Mouse (Mus musculus): ENCODE results near the gene Tmem176b. TPM values are rescaled to one million over a fixed set of nuclear protein-coding genes. Genes with fewer than 3 reads are reported as not detected.
A peak's percentile ranks its signal among the peaks of the same experiment; 100 is the strongest.

Gene Tmem176b
- polyA plus RNA-seq, 1 experiment from 2014 or later, result 414 TPM

DNA sequence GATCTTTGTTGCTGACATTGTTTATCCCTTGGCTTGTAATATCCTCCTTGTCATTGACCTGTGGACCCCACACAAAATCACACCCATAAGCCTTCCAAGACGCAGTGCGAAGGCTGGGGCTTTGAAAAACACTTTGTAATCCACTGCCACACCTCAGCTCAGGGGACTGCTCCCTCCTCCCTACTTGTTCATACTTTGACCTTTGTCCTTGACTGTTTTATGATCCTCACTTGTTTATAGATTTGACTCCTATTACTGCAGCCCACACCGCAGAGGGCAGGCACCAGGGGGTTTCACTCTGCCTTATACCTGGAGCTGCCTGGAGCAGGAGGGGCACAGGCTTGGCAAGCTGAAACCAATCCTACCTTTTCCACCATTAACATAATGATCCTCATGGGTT, 23.4 kb upstream of the Tmem176b start:
- peaks cover 20% of the 10 kb centered on the region for H3K4me1 ChIP-seq (ENCODE audit: control insufficient read depth, insufficient read depth, low read length)
- H3K4me2 ChIP-seq (ENCODE audit: low read depth, low read length), result peak overlapping the region; percentile 33
- 32% methylated on average over 3 of the region's 3 CpGs for WGBS
- H3K9ac ChIP-seq (ENCODE audit: low read depth, low read length), result no peak overlapping the region
- H3K4me3 ChIP-seq (ENCODE audit: low read length), result no peak overlapping the region
- H3K36me3 ChIP-seq (ENCODE audit: control insufficient read depth, insufficient read depth, low read length), result no peaks in the 10 kb centered on the region
- peak; percentile 86 for ATAC-seq
- H3K27me3 ChIP-seq (replicated peaks; ENCODE audit: control insufficient read depth, insufficient read depth, low read length), result no peaks in the 10 kb centered on the region
- H3K27ac ChIP-seq (ENCODE audit: low read length), result peak overlapping the region; percentile 94
- H3K9me3 ChIP-seq (ENCODE audit: control insufficient read depth, low read length), result no peaks in the 10 kb centered on the region

GRCm38 (mm10) chr6:48864181-48864580, 22.9 kb upstream of the Tmem176b start:
- Histone ChIP-seq H3K4me2 (ENCODE audit: low read depth, low read length) (no peak overlapping the region), H3K27ac (ENCODE audit: low read length) (peak overlapping the region; percentile 94), H3K9me3 (ENCODE audit: control insufficient read depth, low read length) (no peaks in the 10 kb centered on the region), H3K4me3 (ENCODE audit: low read length) (no peak overlapping the region), H3K36me3 (ENCODE audit: control insufficient read depth, insufficient read depth, low read length) (no peaks in the 10 kb centered on the region), H3K27me3 (replicated peaks; ENCODE audit: control insufficient read depth, insufficient read depth, low read length) (no peaks in the 10 kb centered on the region), H3K4me1 (ENCODE audit: control insufficient read depth, insufficient read depth, low read length) (peaks cover 20% of the 10 kb centered on the region), H3K9ac (ENCODE audit: low read depth, low read length) (0 out of 2 replicates have a peak overlapping the region, but pooled peaks have one; percentile 13)
- ATAC-seq, result no peak
- WGBS, result 41% methylated on average over 3 of the region's 3 CpGs

GRCm38 (mm10) chr6:48863488-48863887, 22.2 kb upstream of the Tmem176b start:
- ATAC-seq, result no peak
- WGBS, result 78% methylated on average over 7 of the region's 7 CpGs
- no peak overlapping the region for H3K9ac ChIP-seq (ENCODE audit: low read depth, low read length)
- H3K4me3 ChIP-seq (ENCODE audit: low read length), result no peak overlapping the region
- H3K27ac ChIP-seq (ENCODE audit: low read length), result no peak overlapping the region
- no peaks in the 10 kb centered on the region for H3K9me3 ChIP-seq (ENCODE audit: control insufficient read depth, low read length)
- peaks cover 20% of the 10 kb centered on the region for H3K4me1 ChIP-seq (ENCODE audit: control insufficient read depth, insufficient read depth, low read length)
- H3K36me3 ChIP-seq (ENCODE audit: control insufficient read depth, insufficient read depth, low read length), result no peaks in the 10 kb centered on the region
- H3K27me3 ChIP-seq (replicated peaks; ENCODE audit: control insufficient read depth, insufficient read depth, low read length), result no peaks in the 10 kb centered on the region
- no peak overlapping the region for H3K4me2 ChIP-seq (ENCODE audit: low read depth, low read length)

GRCm38 (mm10) chr6:48862816-48863215, 21.5 kb upstream of the Tmem176b start:
- peaks cover 23% of the 10 kb centered on the region for H3K4me1 ChIP-seq (ENCODE audit: control insufficient read depth, insufficient read depth, low read length)
- H3K27ac ChIP-seq (ENCODE audit: low read length), result no peak overlapping the region
- 79% methylated on average over 4 of the region's 4 CpGs for WGBS
- no peaks in the 10 kb centered on the region for H3K27me3 ChIP-seq (replicated peaks; ENCODE audit: control insufficient read depth, insufficient read depth, low read length)
- no peak for ATAC-seq
- H3K9ac ChIP-seq (ENCODE audit: low read depth, low read length), result no peak overlapping the region
- H3K4me2 ChIP-seq (ENCODE audit: low read depth, low read length), result no peak overlapping the region
- no peaks in the 10 kb centered on the region for H3K36me3 ChIP-seq (ENCODE audit: control insufficient read depth, insufficient read depth, low read length)
- H3K9me3 ChIP-seq (ENCODE audit: control insufficient read depth, low read length), result no peaks in the 10 kb centered on the region
- H3K4me3 ChIP-seq (ENCODE audit: low read length), result no peak overlapping the region

GRCm38 (mm10) chr6:48861616-48862280, 20.5 kb upstream of the Tmem176b start:
- Histone ChIP-seq H3K4me3 (ENCODE audit: low read length) (no peak overlapping the region), H3K9ac (ENCODE audit: low read depth, low read length) (no peak overlapping the region), H3K27me3 (replicated peaks; ENCODE audit: control insufficient read depth, insufficient read depth, low read length) (no peaks in the 10 kb centered on the region), H3K9me3 (ENCODE audit: control insufficient read depth, low read length) (no peaks in the 10 kb centered on the region), H3K36me3 (ENCODE audit: control insufficient read depth, insufficient read depth, low read length) (no peaks in the 10 kb centered on the region), H3K4me2 (ENCODE audit: low read depth, low read length) (no peak overlapping the region), H3K4me1 (ENCODE audit: control insufficient read depth, insufficient read depth, low read length) (peaks cover 26% of the 10 kb centered on the region), H3K27ac (ENCODE audit: low read length) (no peak overlapping the region)
- WGBS, result 77% methylated on average over 12 of the region's 12 CpGs
- no peak for ATAC-seq

- Histone ChIP-seq H3K4me2 (ENCODE audit: low read depth, low read length) (0 out of 2 replicates have a peak overlapping the region, but pooled peaks have one; percentile 53), H3K27ac (ENCODE audit: low read length) (no peak overlapping the region), H3K36me3 (ENCODE audit: control insufficient read depth, insufficient read depth, low read length) (no peaks in the 10 kb centered on the region), H3K9ac (ENCODE audit: low read depth, low read length) (no peak overlapping the region), H3K9me3 (ENCODE audit: control insufficient read depth, low read length) (no peaks in the 10 kb centered on the region), H3K27me3 (replicated peaks; ENCODE audit: control insufficient read depth, insufficient read depth, low read length) (no peaks in the 10 kb centered on the region), H3K4me3 (ENCODE audit: low read length) (no peak overlapping the region), H3K4me1 (ENCODE audit: control insufficient read depth, insufficient read depth, low read length) (peaks cover 24% of the 10 kb centered on the region)
- 95% methylated on average over 1 of the region's 1 CpGs for WGBS
- no peak for ATAC-seq
These were observed 19.6 kb upstream of the Tmem176b start for GRCm38 (mm10) chr6:48860851-48861250.

DNA sequence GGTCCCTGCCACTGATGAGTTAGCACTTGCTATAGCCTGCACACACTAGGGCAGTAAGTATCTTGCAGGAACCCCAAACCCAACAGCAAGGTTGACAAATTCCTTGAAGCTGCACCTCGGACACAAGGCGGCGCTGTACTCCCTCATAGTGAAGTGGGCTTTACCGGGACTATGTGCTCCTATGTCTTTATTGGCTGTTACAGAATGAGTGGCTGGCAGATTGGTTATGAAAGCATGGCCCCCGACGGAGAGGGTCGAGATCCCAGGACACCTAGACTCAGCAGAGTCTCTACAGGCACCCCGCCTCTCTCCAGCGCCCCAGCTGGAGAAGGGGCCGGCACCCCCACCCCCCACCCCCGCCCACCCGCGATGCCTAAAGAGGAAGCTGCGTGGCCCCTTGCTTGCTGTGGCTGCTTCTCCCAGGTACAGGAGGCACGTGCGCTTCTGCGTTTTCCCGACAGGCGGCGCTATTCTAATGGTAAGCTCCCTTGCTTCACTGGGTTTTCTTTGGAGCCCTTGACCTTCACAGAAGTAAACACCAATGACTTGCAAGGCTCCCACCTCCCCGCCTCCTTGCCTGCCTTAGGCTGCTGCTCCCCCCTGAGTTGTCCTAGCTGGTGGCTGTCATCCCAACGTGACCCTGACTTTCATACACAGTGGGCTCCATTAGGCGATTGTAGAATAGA, 19.0 kb upstream of the Tmem176b start:
- Histone ChIP-seq H3K4me2 (ENCODE audit: low read depth, low read length) (peak overlapping the region; percentile 53), H3K9me3 (ENCODE audit: control insufficient read depth, low read length) (no peaks in the 10 kb centered on the region), H3K9ac (ENCODE audit: low read depth, low read length) (peak overlapping the region; percentile 56), H3K36me3 (ENCODE audit: control insufficient read depth, insufficient read depth, low read length) (no peaks in the 10 kb centered on the region), H3K27ac (ENCODE audit: low read length) (no peak overlapping the region), H3K4me3 (ENCODE audit: low read length) (peak overlapping the region; percentile 39), H3K4me1 (ENCODE audit: control insufficient read depth, insufficient read depth, low read length) (peaks cover 24% of the 10 kb centered on the region), H3K27me3 (replicated peaks; ENCODE audit: control insufficient read depth, insufficient read depth, low read length) (no peaks in the 10 kb centered on the region)
- peak; percentile 60 for ATAC-seq
- WGBS, result 15% methylated on average over 23 of the region's 23 CpGs

DNA sequence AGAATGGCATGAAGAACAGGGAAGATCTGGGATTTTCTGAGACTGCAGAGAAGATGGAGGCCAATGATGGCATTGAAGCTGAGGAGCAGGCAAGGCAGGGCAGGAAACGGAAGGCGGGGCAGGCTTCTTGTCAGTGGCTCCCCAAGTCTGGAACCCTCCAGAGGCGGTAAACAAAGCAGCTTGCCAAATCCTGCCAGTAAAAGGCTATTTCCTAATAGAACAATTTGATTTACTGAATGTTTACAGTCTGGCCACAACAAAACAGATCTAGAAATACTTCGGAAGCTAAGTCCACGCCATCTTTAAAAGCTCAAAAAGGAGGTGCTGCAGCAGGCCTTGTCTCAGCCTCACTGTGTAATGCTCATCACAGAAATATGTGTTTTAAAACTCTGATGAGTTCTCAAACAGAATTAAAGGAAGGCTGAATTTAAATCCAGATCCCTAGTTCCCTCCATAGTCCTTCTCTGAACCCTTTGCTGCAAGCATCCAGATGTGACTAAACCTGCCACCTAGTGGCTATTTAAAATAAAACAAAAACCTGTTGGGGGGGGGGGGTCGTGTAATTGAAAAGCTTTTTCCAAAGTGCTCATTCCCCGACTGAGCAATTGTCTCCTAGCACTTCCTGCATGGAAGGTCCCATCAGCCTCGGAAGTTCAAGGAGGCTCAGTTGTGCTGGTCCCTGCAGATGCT, 16.5 kb upstream of the Tmem176b start:
- ATAC-seq, result 0 out of 2 replicates have a peak, but pooled peaks have one; percentile 23
- H3K9me3 ChIP-seq (ENCODE audit: control insufficient read depth, low read length), result no peaks in the 10 kb centered on the region
- no peak overlapping the region for H3K4me2 ChIP-seq (ENCODE audit: low read depth, low read length)
- H3K4me1 ChIP-seq (ENCODE audit: control insufficient read depth, insufficient read depth, low read length), result peaks cover 13% of the 10 kb centered on the region
- 0 out of 2 replicates have a peak overlapping the region, but pooled peaks have one; percentile 9 for H3K27ac ChIP-seq (ENCODE audit: low read length)
- no peaks in the 10 kb centered on the region for H3K27me3 ChIP-seq (replicated peaks; ENCODE audit: control insufficient read depth, insufficient read depth, low read length)
- H3K9ac ChIP-seq (ENCODE audit: low read depth, low read length), result no peak overlapping the region
- no peaks in the 10 kb centered on the region for H3K36me3 ChIP-seq (ENCODE audit: control insufficient read depth, insufficient read depth, low read length)
- no peak overlapping the region for H3K4me3 ChIP-seq (ENCODE audit: low read length)
- 31% methylated on average over 8 of the region's 8 CpGs for WGBS

- Histone ChIP-seq H3K4me2 (ENCODE audit: low read depth, low read length) (no peak overlapping the region), H3K27me3 (replicated peaks; ENCODE audit: control insufficient read depth, insufficient read depth, low read length) (no peaks in the 10 kb centered on the region), H3K9me3 (ENCODE audit: control insufficient read depth, low read length) (no peaks in the 10 kb centered on the region), H3K36me3 (ENCODE audit: control insufficient read depth, insufficient read depth, low read length) (no peaks in the 10 kb centered on the region), H3K4me3 (ENCODE audit: low read length) (no peak overlapping the region), H3K27ac (ENCODE audit: low read length) (no peak overlapping the region), H3K9ac (ENCODE audit: low read depth, low read length) (no peak overlapping the region), H3K4me1 (ENCODE audit: control insufficient read depth, insufficient read depth, low read length) (peaks cover 13% of the 10 kb centered on the region; the same call in 1 of the 2 replicates)
- ATAC-seq, result no peak
- 96% methylated on average over 2 of the region's 2 CpGs for WGBS
These were observed 12.9 kb upstream of the Tmem176b start for GRCm38 (mm10) chr6:48854155-48854554.

Measured in intestine, embryonic 16.5 days (tissue).